Mouse (Mus musculus): Measurements from ENCODE around the gene Trim34a.
A peak's percentile ranks its signal among the peaks of the same experiment; 100 is the strongest.

DNA sequence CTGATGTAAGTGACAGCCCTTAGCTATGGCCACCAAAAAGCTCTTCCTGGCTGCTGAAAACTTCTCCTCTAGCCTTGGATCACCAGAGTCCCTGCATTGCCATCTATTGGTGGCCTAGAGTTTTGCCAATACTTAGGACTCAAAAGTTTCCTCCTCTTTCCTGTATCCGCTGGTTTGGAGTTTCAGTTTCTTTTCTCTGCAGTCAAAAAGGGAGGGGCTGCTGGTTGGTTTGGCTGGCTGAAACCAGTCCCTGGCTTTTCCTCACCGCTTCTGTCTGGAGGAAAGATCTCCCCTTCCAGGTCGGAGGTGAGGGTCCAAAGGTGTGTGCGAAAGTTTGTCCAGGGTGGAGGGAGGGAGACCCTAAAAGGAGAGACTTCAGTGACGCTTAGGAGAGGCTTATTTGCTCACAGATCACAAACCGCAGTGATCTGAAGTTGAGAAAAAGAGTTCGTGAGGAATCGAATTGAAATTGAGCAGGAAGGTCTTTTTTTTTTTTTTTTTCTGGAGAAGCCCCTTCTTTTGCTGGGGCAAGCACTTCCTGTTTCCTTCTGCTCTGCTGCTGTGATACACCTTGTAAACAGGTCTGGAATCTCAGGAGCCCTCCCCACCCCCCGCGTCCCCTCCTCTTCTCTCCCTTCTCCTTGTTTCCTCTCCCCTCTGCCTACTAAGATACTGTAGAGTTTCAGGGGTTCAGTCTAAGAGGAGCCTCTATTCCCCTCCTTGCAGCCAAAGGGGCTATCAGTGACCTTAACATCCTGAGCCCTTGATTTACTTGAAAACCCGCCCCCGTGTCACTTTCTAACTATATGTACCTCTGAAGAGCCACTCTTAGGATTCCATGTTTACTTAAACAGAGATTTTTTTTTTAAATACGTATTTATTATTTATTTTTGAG, at the start of gene Trim34a:
- peak; percentile 66 for TF ChIP-seq EP300 (IDR thresholded peaks at IDR 0.05; ENCODE audit: low read depth)
- TF ChIP-seq CTCF (IDR thresholded peaks at IDR 0.05; ENCODE audit: low read depth), result peak; percentile 83
